Mouse (Mus musculus): ENCODE measurements around the gene Ppp1r18. TPM values are rescaled to one million over a fixed set of nuclear protein-coding genes. Genes with fewer than 3 reads are reported as not detected.

The Ppp1r18 gene
- 12.6 and 13.0 TPM in 2 replicates for polyA plus RNA-seq (2012; rRNA removed)

GRCm38 (mm10) chr17:35865481-35866280 lies at the start of gene Ppp1r18:
TSS of gene Ppp1r18 (plus strand) at chr17:35865593.
- peak in 1 of 2 experiments; percentile 26 for DNase-seq (ENCODE audit: extremely low spot score in 1 of 2, low spot score in 1 of 2)

GRCm38 (mm10) chr17:35815836-35816235 lies 49.6 kb upstream of the Ppp1r18 start:
- no peak for DNase-seq (ENCODE audit: extremely low spot score in 1 of 2, low spot score in 1 of 2)

DNA sequence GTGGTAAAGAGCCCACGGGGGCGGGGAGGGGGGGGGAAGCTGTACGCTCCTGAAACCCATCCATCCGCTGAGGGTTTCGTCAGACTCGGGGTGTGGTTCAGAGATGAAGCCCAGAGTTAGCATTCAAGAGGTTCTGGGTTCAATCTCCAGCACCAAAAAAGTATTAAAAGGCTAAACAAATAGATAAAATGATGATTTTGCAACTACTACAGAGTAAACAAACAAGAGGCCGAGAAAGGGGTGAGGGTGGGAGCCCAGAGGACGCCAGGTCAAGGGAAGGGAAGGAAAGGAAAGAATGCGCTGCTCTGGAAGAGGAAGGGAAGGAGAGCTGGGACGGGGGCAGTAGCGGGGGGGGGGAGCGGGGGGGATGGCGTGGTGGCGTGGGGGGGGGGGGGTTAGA lies 48.7 kb upstream of the Ppp1r18 start:
- DNase-seq (ENCODE audit: extremely low spot score in 1 of 2, low spot score in 1 of 2): no peak

DNA sequence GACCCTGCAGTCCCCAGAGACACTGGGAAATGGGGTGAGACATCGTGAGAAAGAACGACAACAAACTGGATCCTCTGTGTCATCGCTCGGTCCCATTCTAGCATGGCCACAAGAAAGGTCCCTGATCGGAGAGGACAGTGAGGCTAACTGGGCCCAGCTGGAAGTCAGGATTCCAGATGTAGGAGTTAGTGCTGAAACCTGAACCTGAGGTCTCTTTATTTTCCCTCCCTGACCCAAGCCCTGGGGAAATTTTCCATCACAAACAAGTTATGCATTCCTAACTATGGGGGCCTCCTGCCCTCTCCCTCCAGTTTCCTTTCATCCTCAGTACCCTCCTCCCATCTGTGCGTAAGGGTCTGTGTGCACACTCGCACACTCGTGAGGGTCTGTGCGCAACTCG lies 48.2 kb upstream of the Ppp1r18 start:
- DNase-seq (ENCODE audit: extremely low spot score in 1 of 2, low spot score in 1 of 2): no peak

- DNase-seq (ENCODE audit: extremely low spot score in 1 of 2, low spot score in 1 of 2): no peak
These were observed 45.3 kb upstream of the Ppp1r18 start for GRCm38 (mm10) chr17:35820111-35820510.

DNA sequence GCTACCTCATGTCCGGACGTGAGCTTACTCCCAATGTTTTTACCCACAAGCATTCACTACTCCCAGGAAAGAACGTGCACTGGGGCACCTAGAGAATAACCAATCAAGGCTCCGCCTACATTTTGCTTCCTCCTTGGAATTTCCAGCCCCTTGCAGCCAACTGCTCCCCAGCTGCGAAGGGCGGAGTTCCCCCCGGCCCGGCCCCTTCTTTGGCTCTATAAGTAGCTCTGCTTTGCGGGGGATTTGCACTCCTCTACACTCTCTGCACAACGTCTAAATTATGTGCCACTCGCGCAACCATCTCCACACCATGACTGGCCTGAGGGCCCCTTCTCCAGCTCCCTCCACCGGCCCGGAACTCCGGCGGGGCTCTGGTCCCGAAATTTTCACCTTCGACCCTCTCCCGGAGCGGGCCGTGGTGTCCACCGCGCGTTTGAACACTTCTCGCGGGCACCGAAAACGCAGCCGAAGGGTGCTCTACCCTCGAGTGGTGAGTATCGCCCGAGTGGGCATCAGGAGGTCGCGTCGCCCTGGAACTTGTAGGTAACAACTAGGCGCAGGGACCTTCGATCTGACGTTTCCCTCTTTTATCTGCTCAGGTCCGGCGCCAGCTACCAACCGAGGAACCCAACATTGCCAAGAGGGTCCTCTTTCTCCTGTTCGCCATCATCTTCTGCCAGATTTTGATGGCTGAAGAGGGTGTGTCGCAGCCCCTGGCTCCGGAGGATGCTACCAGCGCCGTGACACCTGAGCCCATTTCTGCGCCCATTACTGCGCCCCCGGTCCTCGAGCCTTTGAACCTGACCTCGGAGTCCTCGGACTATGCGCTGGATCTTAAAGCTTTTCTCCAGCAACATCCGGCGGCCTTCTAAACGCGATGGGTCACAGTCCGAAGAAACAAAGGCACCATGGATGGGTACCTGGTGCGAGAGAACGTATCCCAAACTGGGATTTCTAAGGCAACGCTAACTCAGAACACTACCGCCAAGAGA lies 43.7 kb upstream of the Ppp1r18 start, which contains the start of gene Ier3:
Gene Ier3, plus strand, starts transcription at position 246 of the 992 bp plus-strand sequence.
- peak; percentile 59 to 80 for DNase-seq (ENCODE audit: extremely low spot score in 1 of 2, low spot score in 1 of 2)

DNA sequence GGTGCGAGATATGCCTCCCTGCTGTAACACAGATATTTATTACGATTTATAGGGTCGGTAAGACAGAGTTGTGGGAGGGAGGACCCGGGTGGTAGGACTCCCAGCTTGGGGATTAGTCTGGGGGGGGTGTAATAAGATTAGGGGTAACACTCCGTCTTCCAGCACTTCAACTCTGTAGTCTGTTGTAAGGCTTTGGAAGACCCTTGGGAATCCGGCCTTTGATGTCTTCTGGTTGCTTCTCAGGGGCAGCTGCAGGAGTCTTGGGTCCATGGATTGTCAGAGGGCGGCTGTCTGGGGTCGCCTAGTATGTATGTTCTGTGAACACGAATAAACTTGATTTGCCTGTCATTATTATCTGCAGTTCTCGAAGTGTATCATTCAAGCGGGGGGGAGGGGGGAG lies 42.8 kb upstream of the Ppp1r18 start:
- DNase-seq (ENCODE audit: extremely low spot score in 1 of 2, low spot score in 1 of 2): no peak

GRCm38 (mm10) chr17:35822964-35823937 lies 42.1 kb upstream of the Ppp1r18 start, which contains the start of gene Flot1:
TSS of gene Flot1 (plus strand) at chr17:35823230.
- DNase-seq (ENCODE audit: extremely low spot score in 1 of 2, low spot score in 1 of 2): peak in 1 of 2 experiments; percentile 79

DNA sequence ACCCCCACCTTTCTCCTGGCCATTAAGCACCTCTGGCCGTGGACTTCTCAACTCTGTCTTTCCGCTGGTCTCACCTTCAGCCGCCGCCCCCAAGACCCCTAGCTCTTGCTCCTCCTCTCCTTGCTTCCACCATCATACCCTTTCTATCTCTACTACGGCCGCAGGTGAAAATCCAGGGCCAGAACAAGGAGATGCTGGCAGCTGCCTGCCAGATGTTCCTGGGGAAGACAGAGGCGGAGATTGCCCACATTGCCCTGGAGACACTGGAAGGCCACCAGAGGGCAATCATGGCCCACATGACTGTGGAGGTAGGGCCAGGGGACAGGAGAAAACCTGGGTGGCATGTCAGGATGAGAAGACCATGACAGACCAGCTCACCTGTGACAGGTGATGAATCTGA lies 41.0 kb upstream of the Ppp1r18 start:
- no peak for DNase-seq (ENCODE audit: extremely low spot score in 1 of 2, low spot score in 1 of 2)

DNA sequence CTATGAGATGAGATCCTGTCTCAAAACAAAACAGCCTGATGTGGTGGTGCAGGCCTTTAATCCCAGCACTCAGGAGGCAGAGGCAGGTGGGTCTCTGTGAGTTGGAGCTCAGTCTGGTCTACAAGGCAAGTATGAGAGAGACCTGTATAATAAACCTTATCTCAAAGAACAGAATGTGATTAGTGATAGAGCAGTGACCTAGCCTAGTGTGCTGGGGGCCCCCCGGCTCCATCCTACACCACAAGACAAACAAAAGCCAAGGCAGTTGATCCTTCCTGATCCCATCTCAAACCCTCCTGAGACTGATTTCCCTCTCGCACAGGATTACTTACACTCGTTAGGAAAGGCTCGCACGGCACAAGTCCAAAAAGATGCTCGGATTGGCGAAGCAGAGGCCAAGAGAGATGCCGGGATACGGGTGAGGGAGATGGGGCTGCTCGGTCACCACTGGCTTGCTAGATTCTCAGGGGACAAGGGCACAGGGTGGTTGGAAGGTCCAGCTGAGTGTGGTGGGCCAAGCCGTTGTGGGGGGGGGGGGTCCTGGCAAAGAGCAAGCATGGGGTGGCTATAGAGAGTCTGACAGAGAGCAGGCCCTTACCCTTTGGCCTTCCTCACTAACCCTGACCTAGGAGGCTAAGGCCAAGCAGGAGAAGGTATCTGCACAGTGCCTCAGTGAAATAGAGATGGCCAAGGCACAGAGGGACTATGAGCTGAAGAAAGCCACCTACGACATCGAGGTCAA lies 40.1 kb upstream of the Ppp1r18 start:
- no peak for DNase-seq (ENCODE audit: extremely low spot score in 1 of 2, low spot score in 1 of 2)

DNA sequence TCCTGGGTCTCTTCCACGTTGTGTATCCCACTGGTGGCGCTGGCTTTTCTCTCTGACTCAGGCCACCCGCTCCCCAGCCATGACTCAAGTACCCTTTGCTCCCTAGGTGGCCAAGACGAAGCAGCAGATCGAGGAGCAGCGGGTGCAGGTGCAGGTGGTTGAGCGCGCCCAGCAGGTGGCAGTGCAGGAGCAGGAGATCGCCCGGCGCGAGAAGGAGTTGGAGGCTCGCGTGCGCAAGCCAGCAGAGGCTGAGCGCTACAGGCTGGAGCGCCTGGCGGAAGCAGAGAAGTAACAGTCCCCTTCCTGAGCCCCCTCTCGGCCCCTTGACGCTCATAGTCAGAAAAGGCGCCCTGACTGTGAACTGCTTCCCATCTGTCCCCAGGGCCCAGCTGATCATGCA lies 35.7 kb upstream of the Ppp1r18 start:
- peak in 1 of 2 experiments; percentile 86 for DNase-seq (ENCODE audit: extremely low spot score in 1 of 2, low spot score in 1 of 2)

DNA sequence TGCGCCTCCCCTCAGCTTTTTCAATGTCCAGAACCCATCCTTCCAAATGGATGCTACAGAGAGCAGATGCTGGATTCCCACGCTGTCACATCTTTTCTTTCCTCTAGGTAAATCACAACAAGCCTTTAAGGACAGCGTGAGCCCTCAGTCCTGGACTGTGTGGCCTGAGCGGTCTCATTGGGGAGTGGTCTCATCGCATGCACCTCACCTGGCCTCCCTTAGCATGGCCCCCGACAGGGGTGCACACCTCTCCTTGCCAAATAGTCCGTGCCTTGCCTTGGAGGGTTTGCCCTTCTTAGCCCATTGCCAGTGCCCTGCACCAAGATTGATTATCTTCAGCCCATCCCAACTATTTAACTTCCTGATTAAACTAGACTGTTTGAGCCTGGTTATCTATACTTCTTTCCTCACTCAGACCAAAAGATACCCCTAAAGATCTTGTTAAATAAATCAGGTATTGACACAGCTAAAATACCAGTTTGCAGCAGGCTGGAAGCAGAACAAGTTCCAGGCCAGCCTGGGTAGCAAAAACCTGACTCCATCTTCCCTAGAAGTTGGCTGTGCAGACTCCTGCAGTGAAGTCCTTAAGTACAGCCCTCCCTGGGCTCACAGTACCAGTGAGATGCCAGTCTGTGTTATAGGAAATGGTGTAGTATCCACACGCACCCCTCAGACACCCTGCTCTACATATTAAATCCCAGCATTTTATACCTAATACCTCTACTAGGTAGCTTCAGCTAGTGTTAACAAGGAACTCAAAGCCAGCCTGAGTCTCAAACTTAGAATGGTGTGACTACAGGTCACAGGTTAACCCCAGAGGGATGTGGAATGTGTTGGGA lies 32.8 kb upstream of the Ppp1r18 start:
- no peak for DNase-seq (ENCODE audit: extremely low spot score in 1 of 2, low spot score in 1 of 2)

DNA sequence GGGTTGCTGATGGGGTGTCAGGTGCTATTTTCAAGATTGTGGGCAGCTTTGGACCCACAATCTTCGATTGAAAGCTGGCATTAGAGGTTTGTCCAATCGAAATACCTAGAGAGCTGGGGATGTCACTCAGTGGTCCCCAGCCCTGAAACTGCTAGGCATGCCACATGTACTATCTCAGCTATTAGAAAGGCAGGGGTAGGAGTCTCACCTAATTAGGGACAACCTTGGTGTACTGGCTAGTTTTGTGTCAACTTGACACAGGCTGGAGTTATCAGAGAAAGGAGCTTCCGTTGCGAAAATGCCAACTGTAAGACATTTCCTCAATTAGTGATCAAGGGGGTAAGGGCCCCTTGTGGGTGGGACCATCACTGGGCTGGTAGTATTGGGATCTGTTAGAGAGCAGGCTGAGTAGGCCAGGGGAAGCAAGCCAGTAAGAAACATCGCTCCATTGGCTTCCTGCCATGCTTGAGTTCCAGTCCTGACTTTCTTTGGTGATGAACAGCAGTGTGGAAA lies 32.1 kb upstream of the Ppp1r18 start:
- DNase-seq (ENCODE audit: extremely low spot score in 1 of 2, low spot score in 1 of 2): no peak

DNA sequence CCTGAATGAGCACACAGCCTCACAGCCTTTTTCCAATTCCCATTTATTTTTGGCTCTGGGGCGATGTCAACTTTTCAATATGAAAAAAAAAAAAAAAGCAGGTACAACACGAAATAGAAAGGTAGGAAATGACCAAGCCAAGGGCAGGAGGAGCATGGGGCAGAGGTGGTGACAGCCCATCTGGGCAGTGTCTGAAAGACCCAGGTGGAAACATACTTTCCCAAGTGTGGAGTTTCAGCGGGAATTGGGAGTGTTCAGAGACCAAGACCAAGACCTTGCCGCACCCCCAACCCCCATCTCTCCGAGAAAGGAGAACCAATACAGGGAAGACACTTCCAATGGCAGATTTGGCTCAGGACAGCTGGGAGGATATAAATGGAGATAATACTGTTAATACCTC lies 31.5 kb upstream of the Ppp1r18 start:
- DNase-seq (ENCODE audit: extremely low spot score in 1 of 2, low spot score in 1 of 2): no peak

GRCm38 (mm10) chr17:35834696-35835422 lies 30.5 kb upstream of the Ppp1r18 start:
- peak in 1 of 2 experiments; percentile 56 for DNase-seq (ENCODE audit: extremely low spot score in 1 of 2, low spot score in 1 of 2)

- DNase-seq (ENCODE audit: extremely low spot score in 1 of 2, low spot score in 1 of 2): peak in 1 of 2 experiments; percentile 43
These were observed 29.8 kb upstream of the Ppp1r18 start for GRCm38 (mm10) chr17:35835424-35836140.
